Mouse (Mus musculus) heart, adult 18-20 months (tissue): ENCODE results near the gene Asah2. TPM values are rescaled to one million over a fixed set of nuclear protein-coding genes. Genes with fewer than 3 reads are reported as not detected.

Experiments
- DNase-seq, 2 experiments: peaks; one replicate each; pipeline ENCODE4 v3.0.0; 2021 to 2022; ENCODE audit warnings: mixed read lengths in 1 of 2
- total RNA-seq, 2 experiments: library from RNA; stranded (reverse); gene quantifications; 2 replicates each; pipeline ENCODE4 v1.2.3; 2021

Asah2 gene
- total RNA-seq, 2 experiments from 2014 or later, result 14.8 to 15.2 TPM

DNA sequence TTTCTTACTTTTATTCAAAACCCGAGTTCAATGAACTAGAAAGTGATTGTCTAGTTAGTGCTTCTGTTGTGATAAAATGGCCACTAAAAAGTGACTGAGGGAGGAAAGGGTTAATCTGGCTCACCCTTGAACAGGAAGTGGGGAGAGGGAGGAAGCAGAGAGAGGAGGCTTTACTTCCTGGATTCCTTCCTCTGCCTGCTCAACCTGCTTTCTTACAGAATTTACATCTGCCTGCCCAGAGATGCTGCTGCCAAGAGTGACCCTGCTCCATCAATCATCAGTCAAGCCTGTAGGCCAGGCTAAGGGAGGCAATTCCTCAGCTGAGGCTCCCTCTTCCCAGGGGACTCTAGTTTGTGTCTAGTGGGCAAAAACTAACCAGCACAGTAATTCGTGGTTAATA is 132.1 kb downstream of the Asah2 start:
- DNase-seq, result no peak

DNA sequence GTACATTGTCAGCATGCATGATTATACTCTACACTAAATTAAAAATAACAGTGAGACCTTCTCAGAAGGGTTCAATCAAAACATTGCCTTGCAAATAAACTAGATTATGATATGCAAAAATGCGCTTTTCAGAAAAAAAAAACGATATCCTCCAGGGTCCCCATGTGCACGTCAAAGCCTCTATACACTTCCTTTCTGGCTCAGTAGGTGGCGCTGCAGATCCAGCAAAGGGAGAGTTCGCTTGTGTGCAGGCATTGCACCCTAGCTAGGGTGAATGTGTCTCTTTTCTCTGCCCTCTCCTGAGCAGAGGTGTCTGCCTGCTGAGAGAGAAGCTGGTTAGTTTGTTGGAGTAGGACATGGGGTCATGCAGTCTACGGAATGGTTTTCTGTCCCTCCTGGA is 136.0 kb downstream of the Asah2 start:
- peak; percentile 71 to 90 for DNase-seq

DNA sequence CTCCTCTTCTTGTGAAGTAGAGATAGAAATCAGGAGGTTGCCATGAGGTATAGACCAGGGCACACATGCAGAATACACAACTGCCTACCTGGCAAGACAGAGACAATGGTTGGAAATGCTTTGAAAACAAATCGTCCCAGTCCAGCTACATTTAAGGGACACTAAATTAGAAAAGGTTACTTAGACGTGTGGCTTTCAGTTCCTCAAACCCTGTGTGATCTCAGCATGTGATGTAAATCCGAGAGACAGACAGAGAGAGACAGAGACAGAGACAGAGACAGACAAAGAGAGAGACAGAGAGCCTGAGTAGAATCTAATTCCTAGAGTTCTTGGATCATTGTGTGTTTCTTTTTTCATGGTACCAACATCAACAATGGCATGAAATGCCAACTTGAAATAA is 136.6 kb downstream of the Asah2 start:
- no peak for DNase-seq

DNA sequence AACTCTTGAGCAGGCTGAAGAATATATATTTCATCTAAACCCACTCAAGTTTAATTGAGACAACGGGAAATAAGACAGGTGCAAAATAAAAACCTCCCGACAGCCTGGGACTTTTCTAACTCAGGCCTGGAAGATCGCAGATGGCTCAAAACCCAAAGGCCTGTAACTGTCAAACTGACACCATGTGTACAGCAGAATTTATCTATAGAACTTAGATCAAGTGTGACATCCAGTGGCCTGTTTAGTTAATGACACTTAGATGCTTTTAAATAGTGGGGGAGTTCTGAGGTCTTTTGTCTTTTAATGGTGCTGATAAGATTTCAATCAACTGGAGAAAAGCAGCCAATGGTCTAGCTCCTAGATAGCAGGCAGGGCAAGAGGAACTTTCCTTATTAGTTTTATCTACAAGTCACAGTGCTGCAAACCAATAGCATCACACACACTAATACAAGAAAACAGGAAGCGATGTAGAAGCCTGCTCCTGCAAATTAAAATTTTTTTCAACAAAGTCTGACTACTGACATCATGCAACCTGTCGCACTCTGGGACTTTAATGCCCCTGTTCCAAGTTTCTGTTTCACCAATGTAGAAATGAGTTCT is 140.0 kb downstream of the Asah2 start:
- no peak for DNase-seq

DNA sequence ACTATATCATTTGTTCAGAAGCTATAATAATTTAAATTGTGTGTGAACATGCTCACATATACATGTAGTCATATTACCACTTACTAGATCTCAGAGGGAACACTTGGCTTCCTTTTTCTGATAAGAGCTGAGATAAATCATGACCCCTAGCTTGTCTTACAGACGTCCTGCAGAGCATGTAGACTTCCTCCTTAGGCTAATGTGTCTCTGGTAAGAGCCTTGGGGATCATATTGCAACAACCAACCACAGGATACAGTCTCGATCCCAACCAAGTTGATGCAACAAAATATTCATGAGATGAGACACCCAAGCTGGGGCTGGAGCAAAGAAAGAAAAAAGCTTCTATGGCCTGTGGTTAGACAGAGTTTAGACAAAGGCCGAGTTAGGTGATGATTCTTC is 144.9 kb downstream of the Asah2 start:
- no peak for DNase-seq

DNA sequence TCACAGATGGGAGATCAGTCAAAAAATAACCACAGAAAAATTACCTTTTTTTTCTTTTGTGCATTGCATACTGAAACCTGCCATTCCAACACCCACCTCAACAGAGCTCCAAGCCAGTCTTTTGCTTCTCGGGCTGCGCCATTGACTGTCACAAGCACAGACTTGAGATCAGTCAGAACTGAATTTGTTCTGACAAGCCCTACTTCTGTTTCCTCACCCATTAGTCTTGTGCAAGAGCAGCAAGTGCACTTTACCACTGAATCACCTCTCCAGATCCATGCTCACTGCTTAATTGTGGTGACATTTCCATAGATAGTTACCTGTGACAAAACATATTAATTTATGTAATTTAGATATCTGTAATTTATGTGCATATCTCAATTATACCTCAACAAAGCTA is 147.6 kb downstream of the Asah2 start:
- DNase-seq, result no peak

DNA sequence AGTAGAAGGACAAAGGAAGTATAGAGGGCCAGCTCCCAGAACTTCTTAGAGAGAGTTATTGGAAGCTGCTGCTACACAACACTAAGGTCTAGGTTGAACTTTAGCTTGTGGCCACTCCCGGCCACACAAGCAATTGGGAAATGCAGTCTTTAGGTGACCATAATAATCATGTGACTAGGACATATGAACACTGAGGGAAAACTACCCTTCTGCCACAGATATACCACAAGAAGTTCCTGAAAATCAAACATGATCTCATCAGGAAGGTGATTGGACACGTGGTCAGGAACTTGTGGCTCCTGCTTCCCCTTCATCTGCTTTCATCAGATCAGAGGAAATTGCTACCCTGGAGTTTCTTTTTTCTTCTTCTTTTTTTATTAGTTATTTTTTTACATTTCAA is 151.7 kb downstream of the Asah2 start:
- DNase-seq, result peak in 1 of 2 experiments; percentile 9

DNA sequence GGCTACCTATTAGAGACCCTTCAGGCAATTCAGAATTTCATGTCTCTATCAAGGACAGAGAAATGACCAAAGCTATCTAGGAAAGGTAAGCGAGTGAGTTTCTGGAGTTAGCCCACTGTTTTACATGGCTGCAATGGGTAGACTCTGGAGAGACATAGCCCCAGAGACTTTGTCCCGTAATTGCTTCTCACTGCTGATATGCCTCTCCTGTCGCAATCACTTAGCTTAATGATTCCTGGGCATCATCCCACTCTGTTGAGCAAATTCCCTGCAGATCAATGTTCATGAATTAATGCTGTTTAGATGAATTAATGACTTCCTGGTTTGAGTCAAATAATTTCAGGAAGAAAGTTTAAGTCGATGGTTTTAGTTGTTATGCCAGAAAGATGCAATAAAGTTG is 153.3 kb downstream of the Asah2 start:
- DNase-seq, result no peak

DNA sequence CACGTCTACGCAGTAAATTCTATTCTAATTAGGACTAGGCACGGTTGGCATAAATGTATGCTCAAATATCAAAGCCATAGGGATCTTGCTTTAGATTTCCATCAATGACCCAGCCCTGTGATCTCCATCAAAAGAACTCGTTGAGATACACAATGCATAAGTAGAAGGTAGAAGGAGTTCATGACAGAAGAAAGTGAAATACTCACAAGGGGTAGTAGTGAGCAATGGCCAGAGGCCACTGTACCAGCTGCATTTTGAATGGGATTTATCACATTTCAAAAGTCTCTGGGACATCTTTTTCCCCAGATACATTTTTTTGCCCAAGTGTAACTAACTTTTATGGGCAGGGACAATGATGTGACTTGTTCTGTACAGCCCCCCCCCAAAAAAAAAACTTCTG is 153.7 kb downstream of the Asah2 start:
- no peak for DNase-seq

DNA sequence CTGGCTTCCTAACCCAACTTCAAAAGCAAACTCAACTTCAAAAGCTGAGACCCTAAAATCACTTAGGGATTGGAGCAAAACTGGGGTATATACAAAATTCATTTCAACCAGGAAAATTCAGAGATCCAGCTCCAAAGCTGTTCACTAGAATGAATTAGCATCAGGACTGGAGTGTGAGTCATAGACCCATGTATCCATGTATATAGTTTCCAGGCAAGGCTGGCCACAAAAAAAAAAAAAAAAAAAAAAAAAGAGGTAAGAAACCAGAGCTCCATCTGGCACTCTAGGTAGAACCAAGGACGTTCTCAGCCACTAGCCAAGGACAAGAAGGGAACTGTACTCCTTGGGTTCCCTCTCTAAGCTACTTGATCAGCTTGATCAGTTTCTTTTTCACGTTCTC is 154.2 kb downstream of the Asah2 start:
- DNase-seq, result no peak

DNA sequence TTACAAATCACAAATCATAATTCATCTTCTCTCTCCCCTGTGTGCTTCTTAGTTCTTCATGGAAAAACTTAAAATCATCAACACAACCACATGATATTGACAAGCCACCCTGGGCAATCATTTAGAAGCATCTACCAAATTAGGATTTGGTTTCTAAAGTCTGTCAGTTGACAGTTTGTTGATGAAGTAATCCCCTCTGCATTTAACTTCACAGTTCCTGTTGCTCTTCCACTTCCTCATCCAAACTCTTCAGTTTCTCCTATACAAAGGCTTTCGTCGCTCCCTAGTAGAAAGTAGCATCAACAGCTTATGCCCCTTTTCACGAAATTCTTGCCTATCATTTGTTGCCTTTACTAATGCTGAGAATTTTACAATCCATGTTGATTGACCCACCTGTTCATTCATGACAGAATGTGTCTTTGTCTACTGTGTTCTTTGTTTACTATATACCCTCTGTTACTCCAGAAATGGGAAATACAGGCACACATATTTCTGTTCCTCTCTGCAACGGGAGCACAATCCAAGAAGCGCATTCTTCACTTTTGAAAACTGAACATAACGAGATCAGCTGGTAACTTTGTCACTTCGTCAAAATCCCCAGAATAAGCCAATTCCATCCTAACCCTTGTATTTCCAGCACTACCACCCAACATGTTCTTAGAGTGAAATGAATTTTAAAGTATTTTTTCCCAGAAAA is 157.1 kb downstream of the Asah2 start:
- peak in 1 of 2 experiments; percentile 4 for DNase-seq

Other genes with a start within 250 kb of the Asah2 start
- gene A1cf, start 239.4 kb downstream of the Asah2 start, total RNA-seq, result not detected